9 mouse cellular contexts compared by ENCODE assay signal in the genomic region with DNA sequence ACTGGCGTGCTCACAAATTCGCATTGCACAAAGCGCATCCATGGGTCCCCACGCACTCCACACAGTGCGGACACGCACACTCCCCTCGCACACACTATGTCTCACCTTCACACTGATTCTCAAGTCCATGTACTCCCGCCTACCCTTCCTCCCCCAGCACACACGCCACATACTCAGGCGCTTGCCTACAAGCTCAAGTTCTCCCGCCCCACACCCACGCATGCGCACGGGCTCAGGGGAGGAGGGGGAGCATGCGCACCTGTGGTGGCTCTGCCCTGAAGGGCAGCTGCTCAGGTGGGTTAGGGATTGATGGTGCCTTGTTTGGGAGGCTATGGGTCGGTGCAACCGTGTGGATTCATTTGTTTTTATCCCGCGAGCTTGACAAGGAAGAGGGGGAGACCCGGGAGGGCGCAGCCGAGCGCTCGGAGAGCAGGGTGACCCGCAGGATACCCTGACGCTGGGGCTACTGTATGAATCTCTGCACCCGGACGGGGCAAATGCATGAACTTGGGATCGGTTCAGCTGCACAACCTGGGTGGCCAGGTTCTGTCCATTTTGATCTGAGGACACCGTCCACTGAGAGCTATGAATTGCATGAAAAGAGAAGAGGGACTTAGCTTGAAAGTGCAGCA. TPM values are rescaled to one million over a fixed set of nuclear protein-coding genes. Genes with fewer than 3 reads are reported as not detected.
DNase-seq lines count a peak whose midpoint lies in the region; ATAC-seq lines count a peak whose summit lies in the region.
"Had no signal": no experiment of that assay in that cellular context is flagged by ENCODE, and none has a peak within 500 bp of the region (broad histone marks: within the 10 kb centered on the region; RNA-seq: fewer than 3 reads in every experiment).

No protein-coding gene starts in this region.

- ATAC-seq in activated CD4-positive, CD25-positive, alpha-beta regulatory T cell, adult 4 months: peak; percentile 69
- peak; percentile 49 for ATAC-seq in megakaryocyte, adult 5-6 weeks (ENCODE audit: poor library complexity, severe bottlenecking)

- DNase-seq in cerebellum, postnatal 36 days: peak; percentile 31 to 47
- DNase-seq in cerebellum, adult 8-10 months: no peak
- DNase-seq in forelimb bud, embryonic 11.5 days (ENCODE audit: low read depth, low spot score): peak; percentile 70
- peak; percentile 56 for DNase-seq in kidney, postnatal 14 days
- peak; percentile 44 for DNase-seq in right cerebral cortex, postnatal 25 days
- DNase-seq in layer of hippocampus, postnatal 14 days (ENCODE audit: low spot score in 2 of 2): no peak

RNA-seq across cellular contexts. Expression of gene Gsx2, which starts 8.2 kb away (rescaled TPM):
- polyA plus RNA-seq in activated CD4-positive, CD25-positive, alpha-beta regulatory T cell, adult 4 months (2017; shearing (Covaris generic)): not detected
- total RNA-seq in megakaryocyte, adult 5-6 weeks (2015): not detected in 2 replicates
- total RNA-seq in megakaryocyte, adult 5-6 weeks (2017): not detected in 2 replicates
- under 1 TPM in 1 of 2 experiments, not detected in 1; 0.39 TPM for total RNA-seq in layer of hippocampus, postnatal 14 days (2021)
- polyA plus RNA-seq: macrophage had no signal

RNA-seq across cellular contexts. Expression of gene Chic2, which starts 22.7 kb away (rescaled TPM):
- 1 to 10 TPM; 6.0 to 8.1 TPM for polyA plus RNA-seq in activated CD4-positive, CD25-positive, alpha-beta regulatory T cell, adult 4 months (2017; shearing (Covaris generic))
- total RNA-seq in megakaryocyte, adult 5-6 weeks (2015): 56.8 and 62.3 TPM in 2 replicates
- total RNA-seq in megakaryocyte, adult 5-6 weeks (2017): 41.4 and 49.9 TPM in 2 replicates
- 10 to 100 TPM; 26.7 TPM for total RNA-seq in layer of hippocampus, postnatal 14 days (2021)

Comparison
In these comparisons a context has a peak if more than half of its experiments do, and no peak if none do; other contexts are left out.
1. DNase-seq: peak in cerebellum, postnatal 36 days (2 of 2), forelimb bud, embryonic 11.5 days (single experiment), kidney, postnatal 14 days (single experiment) and right cerebral cortex, postnatal 25 days (single experiment); none in cerebellum, adult 8-10 months (single experiment) and layer of hippocampus, postnatal 14 days (0 of 2).